Mouse (Mus musculus) liver, adult 2 months (tissue): ENCODE measurements at regions not wholly inside any gene's neighbourhood (a gene's known extent, or its start where the extent isn't known, plus 50 kb on each side); places are given as distances from the start of the nearest gene placed in this dataset.

Experiments
- DNase-seq: peaks from one replicate; pipeline ENCODE4 v3.0.0-alpha.2; 2011; ENCODE audit warnings: low read depth, low spot score; ENCODE audit errors: extremely low read depth
- H3K27ac ChIP-seq: fragments of 200-500 bp; replicated peaks from 2 replicates; pipeline ENCODE4 v1.5.1; 2012; ENCODE audit warnings: low read depth, mild to moderate bottlenecking, control low read depth, inconsistent platforms, low read length; ENCODE audit not compliant: insufficient read depth
- H3K27me3 ChIP-seq: fragments of 200-500 bp; 2 replicates; pipeline ENCODE4 v1.6.1; 2012; ENCODE audit warnings: mild to moderate bottlenecking, moderate library complexity, low read length, inconsistent platforms; ENCODE audit not compliant: control insufficient read depth, insufficient read depth
- H3K36me3 ChIP-seq: fragments of 200-500 bp; 2 replicates; pipeline ENCODE4 v1.6.1; 2012; ENCODE audit warnings: low read length, inconsistent platforms; ENCODE audit not compliant: control insufficient read depth, insufficient read depth
- H3K4me1 ChIP-seq: fragments of 200-500 bp; 2 replicates; pipeline ENCODE4 v1.6.1; 2011; ENCODE audit warnings: low read length; ENCODE audit not compliant: control insufficient read depth, insufficient read depth
- H3K4me3 ChIP-seq: fragments of 200-500 bp; 2 replicates; pipeline ENCODE4 v1.5.1; 2011; ENCODE audit warnings: low read depth, mild to moderate bottlenecking, control low read depth, low read length, moderate library complexity; ENCODE audit not compliant: insufficient read depth
- H3K79me2 ChIP-seq: fragments of 200-500 bp; 2 replicates; pipeline ENCODE4 v1.6.1; 2012; ENCODE audit warnings: inconsistent platforms, mild to moderate bottlenecking, low read length, moderate library complexity; ENCODE audit not compliant: control insufficient read depth, insufficient read depth
- H3K9ac ChIP-seq: fragments of 200-500 bp; 2 replicates; pipeline ENCODE4 v1.6.1; 2012; ENCODE audit warnings: low read depth, mild to moderate bottlenecking, control low read depth, inconsistent platforms, low read length
- CTCF ChIP-seq: fragments of 200-500 bp; IDR thresholded peaks from 2 replicates; pipeline ENCODE4 v1.5.1; 2011; ENCODE audit warnings: low read depth, low read length, control low read depth
- POLR2A ChIP-seq: fragments of 200-500 bp; IDR thresholded peaks from 2 replicates; pipeline ENCODE4 v1.6.1; 2011; ENCODE audit warnings: low read length, control low read depth; ENCODE audit not compliant: insufficient read depth; ENCODE audit errors: extremely low read depth
- WGBS: fragments of 180-500 bp; shearing (Covaris S2); methylation state at CpG from one replicate; pipeline ENCODE4 v1.1.7; 2018; 5-methylcytosine and 5-hydroxymethylcytosine counted together

- TF ChIP-seq POLR2A (no peak), CTCF (no peak)
- H3K4me1 ChIP-seq: peaks cover 17% of the 10 kb centered on the region
- peak overlapping the region; percentile 3; the same call in 1 of the 2 replicates for H3K4me3 ChIP-seq
- H3K79me2 ChIP-seq: no peaks in the 10 kb centered on the region
- peak overlapping the region; percentile 54 for H3K9ac ChIP-seq
- peak overlapping the region; percentile 71 for H3K27ac ChIP-seq
- 76% methylated on average over 8 of the region's 8 CpGs for WGBS
- no peaks in the 10 kb centered on the region for H3K27me3 ChIP-seq
- no peaks in the 10 kb centered on the region for H3K36me3 ChIP-seq
- DNase-seq: no peak
Measured at GRCm38 (mm10) chr2:30719611-30720290, 83.7 kb downstream of the 1700001O22Rik start.

- 1% methylated on average over 29 of the region's 29 CpGs for WGBS
- H3K4me3 ChIP-seq: peak overlapping the region; percentile 36; the same call in 1 of the 2 replicates
- no peaks in the 10 kb centered on the region for H3K36me3 ChIP-seq
- peaks cover 15% of the 10 kb centered on the region for H3K4me1 ChIP-seq
- no peaks in the 10 kb centered on the region for H3K79me2 ChIP-seq
- peak overlapping the region; percentile 72 for H3K9ac ChIP-seq
- H3K27me3 ChIP-seq: no peaks in the 10 kb centered on the region
- H3K27ac ChIP-seq: peak overlapping the region; percentile 77
- DNase-seq: peak; percentile 81
- no peak for TF ChIP-seq POLR2A
- TF ChIP-seq CTCF: no peak
Measured at GRCm38 (mm10) chr2:30718741-30719381, 84.6 kb downstream of the 1700001O22Rik start.

GRCm38 (mm10) chr2:30718329-30718675, 85.2 kb downstream of the 1700001O22Rik start:
- DNase-seq: peak; percentile 60
- Histone ChIP-seq H3K27me3 (no peaks in the 10 kb centered on the region), H3K4me3 (peak overlapping the region; percentile 36; the same call in 1 of the 2 replicates), H3K9ac (peak overlapping the region; percentile 72), H3K27ac (peak overlapping the region; percentile 77), H3K4me1 (peaks cover 15% of the 10 kb centered on the region), H3K36me3 (no peaks in the 10 kb centered on the region), H3K79me2 (no peaks in the 10 kb centered on the region)
- WGBS: 2% methylated on average over 12 of the region's 12 CpGs
- TF ChIP-seq POLR2A: no peak
- TF ChIP-seq CTCF: no peak

- TF ChIP-seq CTCF: no peak
- H3K4me3 ChIP-seq: peak overlapping the region; percentile 18; the same call in 1 of the 2 replicates
- no peaks in the 10 kb centered on the region for H3K36me3 ChIP-seq
- H3K4me1 ChIP-seq: peaks cover 17% of the 10 kb centered on the region
- DNase-seq: peak; percentile 45
- 27% methylated on average over 16 of the region's 16 CpGs for WGBS
- no peaks in the 10 kb centered on the region for H3K79me2 ChIP-seq
- peak overlapping the region; percentile 79 for H3K27ac ChIP-seq
- H3K9ac ChIP-seq: peak overlapping the region; percentile 19; the same call in 1 of the 2 replicates
- no peaks in the 10 kb centered on the region for H3K27me3 ChIP-seq
Measured at GRCm38 (mm10) chr2:30717566-30718328, 85.7 kb downstream of the 1700001O22Rik start.

GRCm38 (mm10) chr2:30716580-30717565, 86.6 kb downstream of the 1700001O22Rik start:
- peak overlapping the region; percentile 79 for H3K27ac ChIP-seq
- H3K4me1 ChIP-seq: peaks cover 19% of the 10 kb centered on the region
- WGBS: 14% methylated on average over 24 of the region's 24 CpGs
- DNase-seq: no peak
- peak overlapping the region; percentile 58 for H3K9ac ChIP-seq
- H3K36me3 ChIP-seq: no peaks in the 10 kb centered on the region
- no peaks in the 10 kb centered on the region for H3K79me2 ChIP-seq
- no peaks in the 10 kb centered on the region for H3K27me3 ChIP-seq
- 0 out of 2 replicates have a peak, but pooled peaks have one; percentile 35 for TF ChIP-seq POLR2A
- TF ChIP-seq CTCF: no peak
- peak overlapping the region; percentile 22; the same call in 1 of the 2 replicates for H3K4me3 ChIP-seq
